Mouse (Mus musculus): ENCODE measurements around the gene Gpbar1.
"Not testable (repeated sequence)": the region's sequence is repeated elsewhere in the genome, so short reads cannot be mapped to it uniquely, and the experiment has no call there.

The Gpbar1 gene

DNA sequence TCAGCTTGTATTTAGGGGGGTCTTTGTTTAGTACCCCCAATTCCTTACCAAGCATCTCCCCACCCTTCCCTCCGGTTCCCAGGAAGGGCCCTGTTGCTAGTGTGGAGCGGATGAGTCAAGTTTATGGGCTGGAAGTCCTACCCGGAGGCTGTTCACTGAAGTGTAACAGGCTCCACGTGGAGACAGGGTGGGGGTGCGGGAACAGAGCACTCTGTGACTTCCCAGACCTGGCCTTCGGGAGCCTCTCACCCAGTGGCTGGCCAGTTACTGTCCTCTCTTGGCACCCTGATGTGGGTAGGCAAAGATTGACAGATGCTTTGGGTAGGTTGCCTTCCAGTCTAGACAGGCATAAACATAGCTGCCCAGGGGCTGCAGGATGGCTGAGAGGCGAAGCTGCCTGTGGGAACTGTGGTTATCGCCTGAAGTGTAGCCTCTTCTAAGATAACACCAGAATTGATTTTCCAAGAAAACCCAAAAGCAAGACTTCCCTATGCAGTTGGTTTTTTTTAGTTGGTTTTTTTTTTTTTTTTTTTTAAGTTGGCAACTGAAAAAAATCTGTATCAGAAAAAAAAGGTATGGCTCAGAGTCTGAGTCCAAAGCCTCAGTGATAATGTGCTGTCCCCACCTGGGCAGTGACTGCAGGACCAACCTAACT is 340 bp upstream of the Gpbar1 start:
- DNase-seq (ENCODE audit: low read depth): no peak

DNA sequence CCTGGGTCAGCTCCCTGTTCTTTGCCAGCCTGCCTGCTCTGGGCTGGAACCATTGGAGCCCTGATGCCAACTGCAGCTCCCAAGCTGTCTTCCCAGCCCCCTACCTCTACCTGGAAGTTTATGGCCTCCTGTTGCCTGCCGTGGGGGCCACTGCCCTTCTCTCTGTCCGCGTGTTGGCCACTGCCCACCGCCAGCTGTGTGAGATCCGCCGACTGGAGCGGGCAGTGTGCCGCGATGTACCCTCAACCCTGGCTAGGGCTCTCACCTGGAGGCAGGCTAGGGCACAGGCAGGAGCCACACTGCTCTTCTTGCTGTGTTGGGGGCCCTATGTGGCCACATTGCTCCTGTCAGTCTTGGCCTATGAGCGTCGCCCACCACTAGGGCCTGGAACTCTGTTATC is 638 bp downstream of the Gpbar1 start:
- DNase-seq (ENCODE audit: low read depth): no peak

GRCm38 (mm10) chr1:74280591-74281325 is 2.4 kb downstream of the Gpbar1 start:
- no peak for DNase-seq (ENCODE audit: low read depth)

GRCm38 (mm10) chr1:74281372-74281771 is 3.0 kb downstream of the Gpbar1 start:
- DNase-seq (ENCODE audit: low read depth): no peak

DNA sequence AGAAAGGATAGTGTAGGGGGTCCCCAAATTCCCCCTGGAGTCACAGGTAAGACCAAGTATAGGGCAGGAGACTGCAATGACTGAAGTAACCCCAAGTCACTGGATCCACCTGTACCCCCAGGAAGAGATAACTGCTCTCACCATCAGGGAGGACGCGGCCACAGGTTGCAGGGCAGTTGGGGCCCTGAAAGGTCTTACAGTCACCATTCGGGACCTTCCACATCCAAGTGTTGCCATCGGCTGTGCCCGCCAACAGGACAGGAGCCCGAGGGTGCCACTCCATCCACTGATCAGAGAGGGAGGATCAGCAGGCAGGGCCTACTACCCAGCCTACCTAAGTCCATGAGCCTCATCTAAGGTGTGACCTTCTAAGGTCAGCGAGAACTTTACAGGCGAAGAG is 3.5 kb downstream of the Gpbar1 start:
- DNase-seq (ENCODE audit: low read depth): no peak

GRCm38 (mm10) chr1:74282896-74283625 is 4.7 kb downstream of the Gpbar1 start:
- no peak for DNase-seq (ENCODE audit: low read depth)

DNA sequence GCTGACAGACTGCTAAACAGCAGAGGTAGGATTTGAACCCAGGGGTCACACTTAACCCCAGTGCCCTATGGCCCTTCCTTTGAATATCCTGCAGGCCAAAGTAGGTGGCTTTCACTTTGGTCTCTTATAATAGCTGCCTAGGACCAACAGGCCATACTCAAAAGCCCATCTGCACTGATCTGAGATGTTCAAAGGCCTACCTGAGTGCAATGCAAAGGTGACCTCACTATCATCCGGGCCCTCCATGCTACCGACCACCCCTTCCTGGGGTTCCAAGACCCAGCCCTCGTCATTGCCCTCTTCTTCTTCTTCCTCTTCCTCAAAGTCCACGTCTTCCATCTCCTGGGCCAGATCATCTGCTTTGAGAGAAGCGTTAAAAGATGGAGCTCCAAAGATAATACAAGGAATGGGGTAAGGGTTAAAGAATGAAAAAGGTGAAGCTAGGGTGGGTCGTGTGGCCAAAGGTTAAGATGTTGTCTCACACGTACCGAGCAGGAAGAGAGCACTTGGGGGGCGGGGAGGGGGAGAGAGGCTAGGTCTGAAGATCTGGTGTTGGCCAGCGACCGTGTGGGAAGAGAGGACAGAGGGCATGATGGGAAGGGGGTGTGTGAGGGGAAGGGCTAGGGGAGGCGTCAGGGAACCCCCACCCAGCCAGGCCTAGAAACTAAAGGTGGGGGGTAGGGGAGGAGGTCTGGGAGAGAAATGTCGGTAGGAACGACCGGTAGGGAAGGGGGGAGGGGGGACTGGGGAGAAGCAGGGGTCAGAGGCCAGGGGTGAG is 5.5 kb downstream of the Gpbar1 start:
- no peak for DNase-seq (ENCODE audit: low read depth)

DNA sequence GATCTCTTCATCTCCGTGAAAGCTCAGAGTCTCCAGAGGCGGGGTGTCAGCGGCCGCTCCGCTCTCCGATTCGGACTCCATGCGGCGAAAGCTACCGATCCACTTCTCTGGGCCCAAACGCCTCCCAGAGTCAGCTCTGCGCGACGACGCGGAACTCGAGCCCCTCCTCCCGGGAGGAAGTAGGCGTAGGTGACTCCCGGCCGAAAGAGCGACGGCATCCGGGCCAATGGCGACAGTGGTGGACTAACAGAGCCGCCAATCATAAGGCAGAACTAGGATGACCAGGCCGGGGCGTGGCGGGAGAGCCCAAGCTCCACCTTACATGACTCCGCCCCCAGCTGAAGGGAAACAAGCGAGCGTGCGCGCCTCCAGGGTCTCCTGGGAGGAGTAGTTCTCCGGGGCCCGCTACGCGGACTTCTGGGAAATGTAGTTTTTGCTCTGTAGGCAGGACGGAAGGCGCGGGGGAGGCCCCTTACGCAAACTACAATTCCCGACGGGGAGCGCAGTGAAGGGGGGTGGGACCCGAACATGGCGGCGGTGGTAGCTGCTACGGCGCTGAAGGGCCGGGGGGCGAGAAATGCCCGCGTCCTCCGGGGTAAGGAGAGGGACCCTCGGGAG is 6.3 kb downstream of the Gpbar1 start, which contains the start of the genes Aamp and Pnkd:
TSS of gene Aamp (minus strand) at position 196 of the 618 bp plus-strand sequence.
TSS of gene Pnkd (plus strand) at position 388 of the 618 bp plus-strand sequence.
- DNase-seq (ENCODE audit: low read depth): peak; percentile 100

- no peak for DNase-seq (ENCODE audit: low read depth)
These were observed 7.1 kb downstream of the Gpbar1 start for GRCm38 (mm10) chr1:74285212-74286010.

- DNase-seq (ENCODE audit: low read depth): not testable (repeated sequence)
These were observed 8.7 kb downstream of the Gpbar1 start for GRCm38 (mm10) chr1:74286869-74287607.

GRCm38 (mm10) chr1:74288327-74288726 is 10.0 kb downstream of the Gpbar1 start:
- DNase-seq (ENCODE audit: low read depth): no peak

DNA sequence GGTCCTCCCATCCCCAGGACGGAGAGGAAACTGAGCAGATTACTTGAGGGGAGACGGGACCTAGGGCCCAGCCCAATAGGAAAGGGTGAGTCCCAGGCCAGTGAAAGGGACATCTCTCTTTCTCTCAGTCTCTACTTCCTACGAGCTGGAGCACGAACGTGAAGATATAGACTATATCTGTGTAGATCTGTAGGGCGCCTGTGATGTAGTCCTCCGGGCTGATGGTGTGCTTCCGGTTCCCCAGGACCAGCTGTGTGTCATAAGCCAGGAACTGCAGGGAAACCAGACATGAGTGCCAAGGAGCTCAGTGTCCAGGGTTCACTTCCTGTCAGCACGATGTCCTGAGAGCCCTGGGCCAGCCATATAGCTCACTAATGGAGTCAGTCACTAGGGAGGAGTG is 10.9 kb downstream of the Gpbar1 start:
- DNase-seq (ENCODE audit: low read depth): no peak

DNA sequence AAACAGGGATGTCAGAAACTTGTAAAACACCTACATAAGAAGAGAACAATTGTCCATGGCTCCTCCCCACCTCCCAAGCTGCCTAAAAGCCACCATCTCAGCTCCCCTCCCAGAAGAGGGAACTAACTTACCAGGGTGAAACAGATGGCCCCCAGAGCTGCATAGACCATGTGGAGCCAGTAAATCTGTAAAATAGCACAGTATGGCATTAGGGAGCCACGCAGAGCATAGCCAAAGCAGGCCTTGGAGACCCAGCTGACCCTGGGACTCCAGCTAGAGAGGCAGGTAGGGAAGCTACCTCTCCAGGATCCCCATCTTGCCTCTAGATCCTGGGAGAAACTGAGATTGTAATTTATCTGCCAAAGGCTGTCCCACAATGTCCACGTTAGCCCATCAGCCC is 11.4 kb downstream of the Gpbar1 start:
- no peak for DNase-seq (ENCODE audit: low read depth)

- no peak for DNase-seq (ENCODE audit: low read depth)
These were observed 11.8 kb downstream of the Gpbar1 start for GRCm38 (mm10) chr1:74290141-74290540.

- no peak for DNase-seq (ENCODE audit: low read depth)
These were observed 14.1 kb downstream of the Gpbar1 start for GRCm38 (mm10) chr1:74292331-74293020.

DNA sequence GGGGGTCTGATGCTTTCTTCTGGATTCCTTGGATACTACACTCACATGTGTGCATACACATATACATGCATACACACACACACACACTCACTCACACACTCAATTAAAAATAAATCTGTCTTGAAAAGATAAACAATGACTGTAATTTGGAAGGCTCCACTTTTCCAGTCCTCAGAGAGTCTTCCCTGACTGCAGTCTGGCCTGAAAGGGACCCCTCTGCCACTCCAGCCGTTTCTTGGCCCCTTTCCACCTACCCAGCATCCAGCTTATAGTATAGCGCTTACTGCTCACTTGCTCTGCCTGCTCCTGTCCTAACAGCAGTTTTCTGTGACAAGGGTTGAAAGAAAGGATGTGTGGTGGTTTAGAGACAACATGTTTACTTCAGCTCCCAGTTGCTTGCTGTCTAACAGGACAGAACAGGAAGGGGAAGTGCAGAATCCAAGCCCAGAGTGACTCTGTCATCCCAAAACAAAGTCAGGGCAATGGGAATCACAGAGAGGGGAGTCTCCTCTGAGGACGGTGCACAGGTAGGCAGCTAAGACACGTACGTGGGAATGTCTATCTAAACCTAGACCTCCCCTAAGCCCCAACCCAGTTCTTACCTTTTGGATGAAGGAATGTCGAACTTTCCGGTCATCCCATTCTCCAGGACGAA is 15.1 kb downstream of the Gpbar1 start:
- no peak for DNase-seq (ENCODE audit: low read depth)

GRCm38 (mm10) chr1:74294090-74294643 is 15.8 kb downstream of the Gpbar1 start:
- DNase-seq (ENCODE audit: low read depth): no peak

DNA sequence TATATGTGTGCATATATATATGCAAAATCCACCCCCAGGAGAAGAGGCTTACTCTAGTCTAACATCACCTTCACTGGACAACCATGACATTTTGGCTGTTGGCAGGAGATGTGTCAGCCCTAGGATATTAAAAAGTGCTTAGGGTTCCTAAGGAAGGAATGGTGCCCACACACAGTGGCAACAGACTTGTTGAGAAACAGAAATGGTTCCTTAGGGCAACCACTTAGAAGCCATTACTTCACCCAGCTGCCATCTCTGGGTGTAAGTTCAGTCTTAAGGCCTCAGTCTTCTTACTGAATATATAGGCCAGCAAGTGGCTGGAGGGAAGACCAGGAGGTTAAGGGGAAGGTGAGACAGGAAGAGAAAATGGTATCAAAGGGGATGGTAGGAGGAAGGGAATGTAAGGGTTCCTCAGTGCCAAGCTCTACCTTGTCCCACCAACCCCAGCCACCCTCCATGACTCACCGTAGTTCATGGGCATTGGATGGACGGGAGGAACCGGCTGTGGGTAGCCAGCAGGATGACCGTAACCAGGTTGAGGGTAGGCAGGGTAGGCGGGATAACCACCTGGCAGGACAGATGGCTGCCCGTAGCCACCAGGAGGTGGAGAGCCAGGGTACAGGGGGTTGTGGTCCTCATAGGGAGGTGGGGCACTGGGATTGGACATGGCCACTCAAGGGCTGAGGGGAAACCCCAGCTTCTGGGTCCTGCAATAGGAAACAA is 16.5 kb downstream of the Gpbar1 start:
- no peak for DNase-seq (ENCODE audit: low read depth)
